Mouse (Mus musculus) brain, embryonic 14.5 days (tissue): ENCODE results near the gene Plekha6.

Source experiments
- CTCF ChIP-seq: fragments of 200-500 bp; IDR thresholded peaks from 2 replicates; pipeline ENCODE4 v1.5.1; 2012; ENCODE audit warnings: inconsistent platforms, mild to moderate bottlenecking, moderate library complexity, borderline replicate concordance; ENCODE audit not compliant: insufficient read depth, insufficient read length; ENCODE audit errors: extremely low read depth
- POLR2A ChIP-seq: fragments of 200-500 bp; IDR thresholded peaks from 2 replicates; pipeline ENCODE4 v1.6.1; 2012; ENCODE audit warnings: mild to moderate bottlenecking, inconsistent platforms, borderline replicate concordance; ENCODE audit not compliant: poor library complexity, insufficient read depth, insufficient read length, severe bottlenecking; ENCODE audit errors: extremely low read depth

DNA sequence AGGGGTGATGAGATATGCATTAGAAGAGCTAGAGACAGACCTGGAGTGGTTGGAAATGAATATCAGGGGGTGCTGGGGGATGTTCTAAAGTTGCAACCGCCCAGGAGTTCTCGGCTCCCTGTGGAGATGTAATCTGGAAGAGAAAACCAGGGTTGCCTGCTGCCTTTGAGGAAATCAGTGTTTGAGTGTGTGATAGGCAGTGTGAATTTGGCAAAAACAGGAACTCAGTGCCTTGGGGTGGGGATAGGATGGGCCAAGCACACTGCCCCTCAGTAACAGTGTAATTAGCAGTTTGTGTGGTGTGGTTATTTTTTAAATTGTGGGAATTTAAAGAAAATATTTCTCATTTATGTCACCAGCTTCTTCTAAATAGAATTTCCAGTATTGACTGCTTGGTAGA, 63.4 kb downstream of the Plekha6 start:
- TF ChIP-seq CTCF (no peak), POLR2A (no peak)
